Mouse (Mus musculus) mesoderm, embryonic 11.5 days (tissue): ENCODE data around the gene Mia3.
A peak's percentile ranks its signal among the peaks of the same experiment; 100 is the strongest.
"Not testable (repeated sequence)": the region's sequence is repeated elsewhere in the genome, so short reads cannot be mapped to it uniquely, and the experiment has no call there.

Source experiments
- DNase-seq: peaks from one replicate; pipeline ENCODE4 v3.0.0-alpha.2; 2012; ENCODE audit warnings: low read depth, low spot score

The Mia3 gene

GRCm38 (mm10) chr1:183344886-183345816 lies 24.2 kb downstream of the Mia3 start:
- DNase-seq, result peak; percentile 84

GRCm38 (mm10) chr1:183342902-183343301 lies 26.5 kb downstream of the Mia3 start:
- DNase-seq, result not testable (repeated sequence)

GRCm38 (mm10) chr1:183327171-183327570 lies 42.2 kb downstream of the Mia3 start:
- DNase-seq, result no peak

GRCm38 (mm10) chr1:183324433-183324832 lies 44.9 kb downstream of the Mia3 start:
- no peak for DNase-seq

- no peak for DNase-seq
Observed at GRCm38 (mm10) chr1:183323923-183324322, 45.4 kb downstream of the Mia3 start.

- DNase-seq, result not testable (repeated sequence)
Observed at GRCm38 (mm10) chr1:183322496-183322895, 46.9 kb downstream of the Mia3 start.

- no peak for DNase-seq
Observed at GRCm38 (mm10) chr1:183320708-183321107, 48.6 kb downstream of the Mia3 start.

- no peak for DNase-seq
Observed at GRCm38 (mm10) chr1:183315783-183316182, 53.6 kb downstream of the Mia3 start.

- no peak for DNase-seq
Observed at GRCm38 (mm10) chr1:183312076-183312475, 57.3 kb downstream of the Mia3 start.

GRCm38 (mm10) chr1:183309601-183310000 lies 59.8 kb downstream of the Mia3 start:
- not testable (repeated sequence) for DNase-seq

- DNase-seq, result no peak
Observed at GRCm38 (mm10) chr1:183308476-183308875, 60.9 kb downstream of the Mia3 start.

- no peak for DNase-seq
Observed at GRCm38 (mm10) chr1:183307555-183307954, 61.8 kb downstream of the Mia3 start.

- peak; percentile 93 for DNase-seq
Observed at GRCm38 (mm10) chr1:183299161-183299560, 70.2 kb downstream of the Mia3 start.

- DNase-seq, result peak; percentile 56
Observed at GRCm38 (mm10) chr1:183297886-183298489, 71.4 kb downstream of the Mia3 start.

- DNase-seq, result peak; percentile 50
Observed at GRCm38 (mm10) chr1:183297473-183297885, 71.9 kb downstream of the Mia3 start.

GRCm38 (mm10) chr1:183296877-183297383 lies 72.4 kb downstream of the Mia3 start, which contains the start of gene Brox:
TSS of gene Brox (minus strand) at chr1:183297269.
- DNase-seq, result peak; percentile 85

GRCm38 (mm10) chr1:183296465-183296864 lies 72.9 kb downstream of the Mia3 start, which contains the start of gene Aida:
TSS of gene Aida (plus strand) at chr1:183296590.
- peak; percentile 44 for DNase-seq

- no peak for DNase-seq
Observed at GRCm38 (mm10) chr1:183289576-183289975, 79.8 kb downstream of the Mia3 start.

GRCm38 (mm10) chr1:183288351-183288750 lies 81.0 kb downstream of the Mia3 start:
- DNase-seq, result no peak
